Mouse (Mus musculus) CH12.LX (cell line): ENCODE measurements around the gene Fcer1g. TPM values are rescaled to one million over a fixed set of nuclear protein-coding genes. Genes with fewer than 3 reads are reported as not detected.
A peak's percentile ranks its signal among the peaks of the same experiment; 100 is the strongest.

Source experiments
- DNase-seq: peaks from one replicate; pipeline ENCODE4 v3.0.0-alpha.2; 2013; ENCODE audit errors: extremely low read depth
- H3K27ac ChIP-seq: 2 replicates; pipeline ENCODE4 v1.5.1; 2012; ENCODE audit warnings: low read depth, mild to moderate bottlenecking, control low read depth, moderate library complexity; ENCODE audit not compliant: insufficient read depth
- H3K27me3 ChIP-seq: replicated peaks from 2 replicates; pipeline ENCODE3; 2012; ENCODE audit warnings: inconsistent platforms
- H3K36me3 ChIP-seq, 2 experiments: replicated peaks in 1 of 2; 2 replicates each; pipeline versions ENCODE3 to v1.6.1; 2012; ENCODE audit warnings: inconsistent platforms in 1 of 2, low read length in 1 of 2, mild to moderate bottlenecking in 1 of 2, mixed read lengths in 1 of 2, moderate library complexity in 1 of 2; ENCODE audit not compliant: control insufficient read depth in 1 of 2, insufficient read depth in 1 of 2
- H3K4me1 ChIP-seq, 2 experiments: 2 replicates each; pipeline ENCODE4 v1.6.1; 2012; ENCODE audit warnings: inconsistent platforms in 1 of 2, moderate library complexity in 1 of 2; ENCODE audit not compliant: insufficient read depth in 2 of 2, control insufficient read depth in 1 of 2
- H3K4me2 ChIP-seq: 2 replicates; pipeline ENCODE4 v1.6.1; 2012; ENCODE audit warnings: low read depth, mild to moderate bottlenecking, control low read depth; ENCODE audit not compliant: poor library complexity, insufficient read depth, severe bottlenecking
- H3K4me3 ChIP-seq, 3 experiments: fragments of 150-350 bp in 1 of 3; sonication (generic) in 1 of 3; replicated peaks in 1 of 3; 2 replicates each; pipeline versions ENCODE3 to v1.5.1; 2011 to 2012; ENCODE audit warnings: low read depth in 2 of 3, low read length in 2 of 3, mild to moderate bottlenecking in 2 of 3, moderate library complexity in 2 of 3, control low read depth in 1 of 3, improper control_type of control experiment in 1 of 3, inconsistent platforms in 1 of 3, mixed read lengths in 1 of 3; ENCODE audit not compliant: poor library complexity in 1 of 3
- H3K79me2 ChIP-seq: replicated peaks from 2 replicates; pipeline ENCODE4 v1.6.1; 2012; ENCODE audit warnings: mild to moderate bottlenecking, moderate library complexity; ENCODE audit not compliant: control insufficient read depth, poor library complexity, insufficient read depth, severe bottlenecking; ENCODE audit errors: extremely low read depth
- H3K9ac ChIP-seq: 2 replicates; pipeline ENCODE4 v1.6.1; 2012; ENCODE audit warnings: low read depth, mild to moderate bottlenecking, control low read depth, moderate library complexity; ENCODE audit not compliant: insufficient read depth
- H3K9me3 ChIP-seq: replicated peaks from 2 replicates; pipeline ENCODE3; 2012; ENCODE audit warnings: low read length, inconsistent platforms, mixed read lengths
- BHLHE40 ChIP-seq: IDR thresholded peaks from 2 replicates; pipeline ENCODE4 v1.6.1; 2011; ENCODE audit warnings: mild to moderate bottlenecking, low read depth, low read length, improper control_type of control experiment
- CHD2 ChIP-seq: IDR thresholded peaks from 2 replicates; pipeline ENCODE4 v1.6.1; 2011; ENCODE audit warnings: low read length, improper control_type of control experiment
- CTCF ChIP-seq, 2 experiments: IDR thresholded peaks in 1 of 2; conservative IDR thresholded peaks in 1 of 2; 2 replicates each; pipeline ENCODE4 v1.5.1; 2011 to 2012; ENCODE audit warnings: low read depth in 2 of 2, low read length in 2 of 2, improper control_type of control experiment in 1 of 2, inconsistent platforms in 1 of 2, mild to moderate bottlenecking in 1 of 2, moderate library complexity in 1 of 2
- E2F4 ChIP-seq: IDR thresholded peaks from 2 replicates; pipeline ENCODE4 v1.6.1; 2011; ENCODE audit warnings: low read depth, low read length, improper control_type of control experiment; ENCODE audit not compliant: insufficient replicate concordance
- ELF1 ChIP-seq: IDR thresholded peaks from 2 replicates; pipeline ENCODE4 v1.6.1; 2014; ENCODE audit warnings: low read depth, mild to moderate bottlenecking, inconsistent platforms, low read length, improper control_type of control experiment
- EP300 ChIP-seq: IDR thresholded peaks from 2 replicates; pipeline ENCODE4 v1.6.1; 2011; ENCODE audit warnings: low read length, improper control_type of control experiment
- ETS1 ChIP-seq: conservative IDR thresholded peaks from 2 replicates; pipeline ENCODE4 v1.6.1; 2012; ENCODE audit warnings: low read depth, mild to moderate bottlenecking, inconsistent platforms, low read length, improper control_type of control experiment, moderate library complexity
- HCFC1 ChIP-seq: IDR thresholded peaks from 2 replicates; pipeline ENCODE4 v1.6.1; 2012; ENCODE audit warnings: low read depth, mild to moderate bottlenecking, inconsistent platforms, low read length, improper control_type of control experiment
- IRF4 ChIP-seq: IDR thresholded peaks from 2 replicates; pipeline ENCODE4 v1.6.1; 2014; ENCODE audit warnings: low read depth, mild to moderate bottlenecking, inconsistent platforms, low read length, improper control_type of control experiment
- JUN ChIP-seq: IDR thresholded peaks from 2 replicates; pipeline ENCODE4 v1.6.1; 2011; ENCODE audit warnings: low read depth, mild to moderate bottlenecking, low read length, improper control_type of control experiment, moderate library complexity; ENCODE audit not compliant: insufficient read depth
- JUND ChIP-seq: conservative IDR thresholded peaks from 2 replicates; pipeline ENCODE4 v1.6.1; 2011; ENCODE audit warnings: low read depth, low read length, improper control_type of control experiment
- MAFK ChIP-seq: IDR thresholded peaks from 2 replicates; pipeline ENCODE4 v1.6.1; 2011; ENCODE audit warnings: low read length, improper control_type of control experiment; ENCODE audit not compliant: insufficient replicate concordance
- MAZ ChIP-seq: IDR thresholded peaks from 2 replicates; pipeline ENCODE4 v1.6.1; 2012; ENCODE audit warnings: low read depth, mild to moderate bottlenecking, inconsistent platforms, low read length, improper control_type of control experiment, moderate library complexity
- MEF2A ChIP-seq: IDR thresholded peaks from 2 replicates; pipeline ENCODE4 v1.6.1; 2014; ENCODE audit warnings: low read depth, mild to moderate bottlenecking, inconsistent platforms, low read length, improper control_type of control experiment, borderline replicate concordance
- MYC ChIP-seq: IDR thresholded peaks from 2 replicates; pipeline ENCODE4 v1.6.1; 2011; ENCODE audit warnings: low read depth, mild to moderate bottlenecking, improper control_type of control experiment, low read length
- NELFE ChIP-seq: IDR thresholded peaks from 2 replicates; pipeline ENCODE4 v1.6.1; 2011; ENCODE audit warnings: low read depth, low read length, improper control_type of control experiment
- NRF1 ChIP-seq: IDR thresholded peaks from 2 replicates; pipeline ENCODE4 v1.6.1; 2014; ENCODE audit warnings: low read depth, mild to moderate bottlenecking, inconsistent platforms, low read length, improper control_type of control experiment, moderate library complexity
- PAX5 ChIP-seq: IDR thresholded peaks from 2 replicates; pipeline ENCODE4 v1.6.1; 2012; ENCODE audit warnings: low read length, inconsistent platforms, mixed read lengths
- POLR2A ChIP-seq: IDR thresholded peaks from 2 replicates; pipeline ENCODE4 v1.6.1; 2011; ENCODE audit warnings: low read depth, mild to moderate bottlenecking, improper control_type of control experiment, low read length
- POLR2AphosphoS2 ChIP-seq: IDR thresholded peaks from 2 replicates; pipeline ENCODE4 v1.6.1; 2011; ENCODE audit warnings: low read depth, low read length, improper control_type of control experiment
- RCOR1 ChIP-seq: conservative IDR thresholded peaks from 2 replicates; pipeline ENCODE4 v1.6.1; 2012; ENCODE audit warnings: low read depth, mild to moderate bottlenecking, inconsistent platforms, low read length, improper control_type of control experiment
- SIN3A ChIP-seq: IDR thresholded peaks from 2 replicates; pipeline ENCODE4 v1.6.1; 2012; ENCODE audit warnings: low read length, improper control_type of control experiment, inconsistent platforms
- SMC3 ChIP-seq: IDR thresholded peaks from 2 replicates; pipeline ENCODE4 v1.6.1; 2011; ENCODE audit warnings: low read depth, low read length, improper control_type of control experiment
- TCF12 ChIP-seq: IDR thresholded peaks from 2 replicates; pipeline ENCODE4 v1.6.1; 2014; ENCODE audit warnings: low read depth, mild to moderate bottlenecking, inconsistent platforms, low read length, improper control_type of control experiment
- USF1 ChIP-seq: IDR thresholded peaks from 2 replicates; pipeline ENCODE4 v1.6.1; 2014; ENCODE audit warnings: low read depth, mild to moderate bottlenecking, inconsistent platforms, low read length, improper control_type of control experiment
- USF2 ChIP-seq: conservative IDR thresholded peaks from 2 replicates; pipeline ENCODE4 v1.6.1; 2011; ENCODE audit warnings: low read depth, low read length, improper control_type of control experiment
- ZC3H11A ChIP-seq: IDR thresholded peaks from 2 replicates; pipeline ENCODE4 v1.6.1; 2012; ENCODE audit warnings: low read depth, mild to moderate bottlenecking, inconsistent platforms, low read length, improper control_type of control experiment
- ZKSCAN1 ChIP-seq: IDR thresholded peaks from 2 replicates; pipeline ENCODE4 v1.6.1; 2012; ENCODE audit warnings: low read depth, inconsistent platforms, low read length, improper control_type of control experiment, borderline replicate concordance
- ZNF384 ChIP-seq: IDR thresholded peaks from 2 replicates; pipeline ENCODE4 v1.6.1; 2012; ENCODE audit warnings: low read depth, low read length, improper control_type of control experiment, inconsistent platforms
- dilution Hi-C: fragments of 300-500 bp; cut with MboI; formaldehyde crosslinking; loops from 2 replicates; pipeline ENCODE4 v1.14.3; 2020; ENCODE audit warnings: low sequenced_read_pairs; ENCODE audit not compliant: extremely low pct_unique_long_range_greater_than_20kb, extremely low pct_ligation_motif_present
- in situ Hi-C: fragments of 300-500 bp; cut with MboI; formaldehyde crosslinking; loops from 3 replicates; pipeline ENCODE4 v1.14.3; 2019; ENCODE audit warnings: low sequenced_read_pairs, low pct_ligation_motif_present, low pct_unique_long_range_greater_than_20kb, mixed read lengths
- polyA plus RNA-seq: library from polyadenylated mRNA; unstranded; fragments of >175 nt; gene quantifications from 2 replicates; pipeline ENCODE4 v1.2.1, GENCODE M21; 2012; ENCODE audit warnings: low read depth; ENCODE audit not compliant: insufficient read length
- total RNA-seq, 2 experiments: library from RNA; depleted of rRNA; stranded (reverse); fragments of 300-350 nt in 1 of 2; fragments of >200 nt in 1 of 2; gene quantifications; 2 replicates each; pipeline ENCODE4 v1.2.3; 2012 to 2014

Gene Fcer1g
- total and polyA plus RNA-seq, 3 experiments = 10.1 to 51.2 (median 31.3) TPM

DNA sequence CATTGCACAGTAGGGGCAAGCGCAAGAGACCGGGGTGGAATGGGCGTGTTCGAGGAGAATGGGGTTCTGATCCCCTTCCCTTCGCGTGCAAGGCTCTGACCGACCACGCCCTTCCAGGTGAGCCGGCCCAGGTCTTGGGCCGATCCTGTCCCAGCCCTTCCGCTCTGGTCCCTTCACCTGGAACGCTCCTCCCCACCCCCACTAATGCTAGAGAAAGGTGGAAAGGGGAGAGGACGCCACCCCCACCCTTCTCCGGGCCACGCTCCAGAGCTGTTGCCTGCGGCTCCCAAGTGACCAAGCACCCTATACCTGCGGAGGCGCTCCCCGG, 36.4 kb upstream of the Fcer1g start:
- no peak for DNase-seq
- H3K27me3 ChIP-seq = no peaks in the 10 kb centered on the region
- in situ Hi-C loops = no loop called here
- no peaks in the 10 kb centered on the region for H3K79me2 ChIP-seq
- H3K27ac ChIP-seq = no peak overlapping the region
- peak overlapping the region; percentile 83 to 93 (median 93) for H3K4me3 ChIP-seq
- peak overlapping the region; percentile 50 for H3K9ac ChIP-seq
- H3K4me1 ChIP-seq = peaks cover 0 to 26% of the 10 kb centered on the region in 2 experiments; a peak in 2 of 4 replicates
- H3K9me3 ChIP-seq = no peaks in the 10 kb centered on the region
- TF ChIP-seq USF1 (no peak), RCOR1 (no peak), BHLHE40 (no peak), MYC (no peak), JUN (no peak), MEF2A (no peak), POLR2AphosphoS2 (no peak), E2F4 (no peak), TCF12 (no peak), NRF1 (no peak), IRF4 (no peak), NELFE (no peak), SIN3A (no peak), JUND (no peak), PAX5 (no peak)
- H3K4me2 ChIP-seq = peak overlapping the region; percentile 86
- dilution Hi-C loops = no loop called here
- H3K36me3 ChIP-seq = peaks cover 29 to 39% of the 10 kb centered on the region in 2 experiments

DNA sequence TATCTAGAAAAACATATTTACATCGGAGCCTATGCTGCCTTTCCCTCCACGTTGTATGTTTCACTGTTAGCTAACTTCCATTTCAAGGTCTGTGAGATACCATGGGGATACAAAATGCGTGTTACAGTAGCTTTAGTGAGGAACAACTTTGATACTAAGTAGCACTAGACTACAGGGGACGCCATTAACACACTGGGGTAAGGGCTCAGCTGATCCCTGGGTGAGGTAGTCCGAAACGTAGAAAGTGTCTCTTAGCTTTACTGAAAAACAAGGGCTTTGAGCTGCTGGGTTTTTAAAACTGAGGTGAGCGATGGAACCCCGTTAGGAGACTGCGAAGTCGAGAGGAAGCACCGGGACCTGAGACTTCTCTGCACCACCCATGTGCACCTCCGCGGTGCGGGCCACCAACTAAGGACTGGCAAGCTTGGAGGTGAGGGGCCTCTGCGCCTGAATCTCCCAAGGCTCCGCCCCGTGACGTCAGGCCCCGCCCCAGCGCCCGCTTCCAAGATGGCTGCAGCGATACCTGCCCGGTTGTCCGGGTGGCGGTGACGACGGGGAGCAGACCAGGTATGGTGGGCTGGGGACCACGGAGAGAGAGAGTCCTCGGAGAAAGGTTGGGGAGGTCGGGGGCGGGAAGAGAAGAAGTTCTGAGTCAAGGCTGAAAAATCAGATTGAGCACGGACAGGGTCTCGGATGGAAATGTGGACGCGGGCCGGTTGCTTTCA, 35.8 kb upstream of the Fcer1g start, which contains the start of gene B4galt3:
TSS of gene B4galt3 (plus strand) at position 481 of the 725 bp plus-strand sequence.
- peaks cover 0 to 26% of the 10 kb centered on the region in 2 experiments; a peak in 2 of 4 replicates for H3K4me1 ChIP-seq
- in situ Hi-C loops (no loop called here), dilution Hi-C loops (no loop called here)
- peak within 1 kb of the TSS; percentile 50 for H3K9ac ChIP-seq
- H3K9me3 ChIP-seq = no peaks in the 10 kb centered on the region
- peaks cover 25 to 33% of the 10 kb centered on the region in 2 experiments for H3K36me3 ChIP-seq
- H3K79me2 ChIP-seq = no peaks in the 10 kb centered on the region
- peak; percentile 87 for DNase-seq
- no peak within 1 kb of the TSS for H3K27ac ChIP-seq
- H3K4me2 ChIP-seq = peak within 1 kb of the TSS; percentile 86
- H3K27me3 ChIP-seq = no peaks in the 10 kb centered on the region
- H3K4me3 ChIP-seq = peak within 1 kb of the TSS; percentile 83 to 93 (median 93)
- TF ChIP-seq HCFC1 (peak; percentile 86), MEF2A (peak; percentile 23; the same call in 1 of the 2 replicates), POLR2AphosphoS2 (peak; percentile 93), POLR2A (peak; percentile 100), TCF12 (peak; percentile 97), ETS1 (no peak), ELF1 (peak; percentile 57; the same call in 1 of the 2 replicates), ZNF384 (peak; percentile 5; the same call in 1 of the 2 replicates), ZKSCAN1 (no peak), USF1 (no peak), EP300 (no peak), JUN (no peak), MAFK (0 out of 2 replicates have a peak, but pooled peaks have one; percentile 9), E2F4 (no peak), JUND (no peak), CHD2 (peak; percentile 45; the same call in 1 of the 2 replicates), ZC3H11A (no peak), PAX5 (no peak), SIN3A (peak; percentile 71; the same call in 1 of the 2 replicates), NELFE (peak; percentile 99), SMC3 (no peak), NRF1 (peak; percentile 72), IRF4 (no peak), MAZ (peak; percentile 86), CTCF (conservative IDR thresholded peaks at IDR 0.05 in 1 of 2, IDR thresholded peaks at IDR 0.05 in 1 of 2; ENCODE audit: low read depth in 2 of 2, low read length in 2 of 2) (no peak), USF2 (no peak), RCOR1 (0 out of 2 replicates have a peak, but pooled peaks have one; percentile 37)
